8 mouse cellular contexts compared by ENCODE assay signal in genomic region chr2:33430771-33431699, GRCm38 (mm10). TPM values are rescaled to one million over a fixed set of nuclear protein-coding genes. Genes with fewer than 3 reads are reported as not detected.
DNase-seq lines count a peak whose midpoint lies in the region; ATAC-seq and TF ChIP-seq lines count a peak whose summit lies in the region.

Gene Zbtb34, minus strand, starts transcription at chr2:33431324.

- peak; percentile 63; the same call in 1 of the 2 replicates for TF ChIP-seq POLR2A in liver, adult 2 months (IDR thresholded peaks at IDR 0.05; ENCODE audit: extremely low read depth, insufficient read depth, low read length)
- TF ChIP-seq POLR2A in testis, adult 2 months (IDR thresholded peaks at IDR 0.05; ENCODE audit: control insufficient read depth, low read depth, low read length), result peak; percentile 74

- WGBS in liver, adult 2 months, result under 1% methylated on average over 83 of the region's 102 CpGs

- peak; percentile 91 for TF ChIP-seq CTCF in liver, adult 2 months (IDR thresholded peaks at IDR 0.05; ENCODE audit: low read depth, low read length)
- TF ChIP-seq CTCF in testis, adult 2 months (IDR thresholded peaks at IDR 0.05; ENCODE audit: control insufficient read depth, insufficient read depth, insufficient replicate concordance, low read depth, low read length), result peak; percentile 88

- ATAC-seq in monocyte, adult 5-6 weeks (replicated peaks; ENCODE audit: insufficient number of reproducible peaks, low FRiP score, low TSS enrichment, poor library complexity, severe bottlenecking), result peak; percentile 51; the same call in 1 of the 2 replicates

- H3K27me3 ChIP-seq in liver, adult 2 months (ENCODE audit: control insufficient read depth, insufficient read depth, low read length), result no peaks in the 10 kb centered on the region
- H3K27me3 ChIP-seq in testis, adult 2 months (ENCODE audit: control insufficient read depth, insufficient read depth, low read length), result no peaks in the 10 kb centered on the region

- peak within 1 kb of the TSS; percentile 99 for H3K9ac ChIP-seq in liver, adult 2 months (ENCODE audit: low read depth, low read length)

- DNase-seq in B cell, adult 2 months, result peak; percentile 78 to 79
- DNase-seq in adrenal gland, adult (ENCODE audit: inconsistent age in 2 of 2, low spot score in 1 of 2), result peak; percentile 78 to 91
- DNase-seq in embryo, embryonic 10 days (ENCODE audit: low spot score), result peak; percentile 50
- peak; percentile 98 for DNase-seq in heart, adult 11 months
- DNase-seq in kidney, adult 11 months, result peak; percentile 49
- peak; percentile 40 for DNase-seq in liver, adult 2 months (ENCODE audit: extremely low read depth, low read depth, low spot score)

- H3K79me2 ChIP-seq in liver, adult 2 months (ENCODE audit: control insufficient read depth, insufficient read depth, low read length), result peaks cover 16% of the 10 kb centered on the region

- H3K4me1 ChIP-seq in liver, adult 2 months (ENCODE audit: control insufficient read depth, insufficient read depth, low read length), result peaks cover 7% of the 10 kb centered on the region; the same call in 1 of the 2 replicates
- H3K4me1 ChIP-seq in testis, adult 2 months (ENCODE audit: control insufficient read depth, insufficient read depth, low read length), result peaks cover 6% of the 10 kb centered on the region

- peak within 1 kb of the TSS; percentile 100 for H3K4me3 ChIP-seq in liver, adult 2 months (ENCODE audit: insufficient read depth, low read depth, low read length)
- H3K4me3 ChIP-seq in testis, adult 2 months (ENCODE audit: control insufficient read depth, low read depth, low read length), result peak within 1 kb of the TSS; percentile 100

- peak within 1 kb of the TSS; percentile 99 for H3K27ac ChIP-seq in liver, adult 2 months (replicated peaks; ENCODE audit: insufficient read depth, low read depth, low read length)
- peak within 1 kb of the TSS; percentile 86 for H3K27ac ChIP-seq in testis, adult 2 months (ENCODE audit: control insufficient read depth, insufficient read depth, low read depth, low read length)

- no peaks in the 10 kb centered on the region for H3K36me3 ChIP-seq in liver, adult 2 months (ENCODE audit: control insufficient read depth, insufficient read depth, low read length)
- H3K36me3 ChIP-seq in testis, adult 2 months (ENCODE audit: control insufficient read depth, insufficient read depth, low read length), result no peaks in the 10 kb centered on the region

RNA-seq across cellular contexts. Expression of gene Zbtb34, which starts in this region (rescaled TPM):
- total RNA-seq in liver, adult 2 months (2014; rRNA removed), result 1.9 and 3.1 TPM in 2 replicates
- polyA plus RNA-seq in liver, adult 2 months (2012; rRNA removed), result 2.5 and 2.8 TPM in 2 replicates
- total RNA-seq in monocyte, adult 5-6 weeks (2017), result 5.4 to 9.3 TPM (median 6.6 TPM) in 3 replicates
- 10.5 and 10.9 TPM in 2 replicates for polyA plus RNA-seq in testis, adult 2 months (2012; rRNA removed)

Comparison
In these comparisons a context has a peak if more than half of its experiments do, and no peak if none do; other contexts are left out.
1. Peak in every context shown above with its lines: DNase-seq, ATAC-seq, H3K4me3 ChIP-seq and H3K27ac ChIP-seq.
2. DNase-seq: peak in every context shown above with its lines; median percentile 98 in heart, adult 11 months; 84 in adrenal gland, adult; 78 in B cell, adult 2 months; 50 in embryo, embryonic 10 days; 49 in kidney, adult 11 months; 40 in liver, adult 2 months.